Mouse (Mus musculus) liver, adult 2 months (tissue): Measurements from ENCODE around the gene Arhgef17. TPM values are rescaled to one million over a fixed set of nuclear protein-coding genes. Genes with fewer than 3 reads are reported as not detected.
"Not testable (repeated sequence)": the region's sequence is repeated elsewhere in the genome, so short reads cannot be mapped to it uniquely, and the experiment has no call there.

ENCODE experiments used
- DNase-seq: peaks from one replicate; pipeline ENCODE4 v3.0.0-alpha.2; 2011; ENCODE audit warnings: low read depth, low spot score; ENCODE audit errors: extremely low read depth
- H3K27ac ChIP-seq: fragments of 200-500 bp; replicated peaks from 2 replicates; pipeline ENCODE4 v1.5.1; 2012; ENCODE audit warnings: low read depth, mild to moderate bottlenecking, control low read depth, inconsistent platforms, low read length; ENCODE audit not compliant: insufficient read depth
- H3K27me3 ChIP-seq: fragments of 200-500 bp; 2 replicates; pipeline ENCODE4 v1.6.1; 2012; ENCODE audit warnings: mild to moderate bottlenecking, moderate library complexity, low read length, inconsistent platforms; ENCODE audit not compliant: control insufficient read depth, insufficient read depth
- H3K36me3 ChIP-seq: fragments of 200-500 bp; 2 replicates; pipeline ENCODE4 v1.6.1; 2012; ENCODE audit warnings: low read length, inconsistent platforms; ENCODE audit not compliant: control insufficient read depth, insufficient read depth
- H3K4me1 ChIP-seq: fragments of 200-500 bp; 2 replicates; pipeline ENCODE4 v1.6.1; 2011; ENCODE audit warnings: low read length; ENCODE audit not compliant: control insufficient read depth, insufficient read depth
- H3K4me3 ChIP-seq: fragments of 200-500 bp; 2 replicates; pipeline ENCODE4 v1.5.1; 2011; ENCODE audit warnings: low read depth, mild to moderate bottlenecking, control low read depth, low read length, moderate library complexity; ENCODE audit not compliant: insufficient read depth
- H3K79me2 ChIP-seq: fragments of 200-500 bp; 2 replicates; pipeline ENCODE4 v1.6.1; 2012; ENCODE audit warnings: inconsistent platforms, mild to moderate bottlenecking, low read length, moderate library complexity; ENCODE audit not compliant: control insufficient read depth, insufficient read depth
- H3K9ac ChIP-seq: fragments of 200-500 bp; 2 replicates; pipeline ENCODE4 v1.6.1; 2012; ENCODE audit warnings: low read depth, mild to moderate bottlenecking, control low read depth, inconsistent platforms, low read length
- CTCF ChIP-seq: fragments of 200-500 bp; IDR thresholded peaks from 2 replicates; pipeline ENCODE4 v1.5.1; 2011; ENCODE audit warnings: low read depth, low read length, control low read depth
- POLR2A ChIP-seq: fragments of 200-500 bp; IDR thresholded peaks from 2 replicates; pipeline ENCODE4 v1.6.1; 2011; ENCODE audit warnings: low read length, control low read depth; ENCODE audit not compliant: insufficient read depth; ENCODE audit errors: extremely low read depth
- WGBS: fragments of 180-500 bp; shearing (Covaris S2); methylation state at CpG from one replicate; pipeline ENCODE4 v1.1.7; 2018; 5-methylcytosine and 5-hydroxymethylcytosine counted together
- polyA plus RNA-seq: library from polyadenylated mRNA; depleted of rRNA; stranded (reverse); fragments of >200 nt; gene quantifications from 2 replicates; pipeline ENCODE4 v1.2.3, GENCODE M21; 2012
- total RNA-seq: library from RNA; depleted of rRNA; stranded (reverse); fragments of >200 nt; gene quantifications from 2 replicates; pipeline ENCODE4 v1.2.3, GENCODE M21; 2014

Arhgef17 gene
- total and polyA plus RNA-seq, 2 experiments = 1.2 to 1.8 TPM

GRCm38 (mm10) chr7:100851481-100852356 lies 80.2 kb downstream of the Arhgef17 start:
- H3K27ac ChIP-seq = no peak overlapping the region
- no peak for TF ChIP-seq CTCF
- TF ChIP-seq POLR2A = no peak
- no peaks in the 10 kb centered on the region for H3K36me3 ChIP-seq
- H3K79me2 ChIP-seq = no peaks in the 10 kb centered on the region
- WGBS = 68% methylated on average over 9 of the region's 9 CpGs
- H3K27me3 ChIP-seq = no peaks in the 10 kb centered on the region
- no peak overlapping the region for H3K9ac ChIP-seq
- no peak for DNase-seq
- H3K4me1 ChIP-seq = no peaks in the 10 kb centered on the region; the same call in 1 of the 2 replicates
- H3K4me3 ChIP-seq = no peak overlapping the region

- no peak overlapping the region for H3K27ac ChIP-seq
- WGBS = 97% methylated on average over 2 of the region's 2 CpGs
- TF ChIP-seq CTCF = no peak
- no peak for TF ChIP-seq POLR2A
Measured at GRCm38 (mm10) chr7:100849508-100849907, 82.4 kb downstream of the Arhgef17 start.

GRCm38 (mm10) chr7:100848744-100849143 lies 83.2 kb downstream of the Arhgef17 start:
- H3K4me1 ChIP-seq = no peaks in the 10 kb centered on the region; the same call in 1 of the 2 replicates
- no peak overlapping the region for H3K9ac ChIP-seq
- WGBS = 38% methylated on average over 6 of the region's 6 CpGs
- H3K36me3 ChIP-seq = no peaks in the 10 kb centered on the region
- no peaks in the 10 kb centered on the region for H3K79me2 ChIP-seq
- TF ChIP-seq CTCF = peak; percentile 90
- no peak for TF ChIP-seq POLR2A
- no peak overlapping the region for H3K4me3 ChIP-seq
- DNase-seq = peak; percentile 46
- no peaks in the 10 kb centered on the region for H3K27me3 ChIP-seq
- no peak overlapping the region for H3K27ac ChIP-seq

More at GRCm38 (mm10) chr7:100849508-100849907, 82.4 kb downstream of the Arhgef17 start:
- H3K27me3 ChIP-seq = no peaks in the 10 kb centered on the region
- no peaks in the 10 kb centered on the region; the same call in 1 of the 2 replicates for H3K4me1 ChIP-seq
- no peak for DNase-seq
- H3K79me2 ChIP-seq = no peaks in the 10 kb centered on the region
- H3K4me3 ChIP-seq = no peak overlapping the region
- H3K36me3 ChIP-seq = no peaks in the 10 kb centered on the region
- no peak overlapping the region for H3K9ac ChIP-seq

GRCm38 (mm10) chr7:100847131-100847530 lies 84.8 kb downstream of the Arhgef17 start:
- Histone ChIP-seq H3K9ac (no peak overlapping the region), H3K4me1 (no peaks in the 10 kb centered on the region), H3K27me3 (no peaks in the 10 kb centered on the region), H3K79me2 (no peaks in the 10 kb centered on the region), H3K4me3 (no peak overlapping the region), H3K36me3 (no peaks in the 10 kb centered on the region), H3K27ac (no peak overlapping the region)
- 92% methylated on average over 6 of the region's 6 CpGs for WGBS
- DNase-seq = no peak
- TF ChIP-seq CTCF (no peak), POLR2A (no peak)

GRCm38 (mm10) chr7:100846033-100846432 lies 85.9 kb downstream of the Arhgef17 start:
- not testable (repeated sequence) for H3K4me3 ChIP-seq, H3K9ac ChIP-seq, H3K79me2 ChIP-seq, H3K36me3 ChIP-seq, H3K27ac ChIP-seq, DNase-seq, H3K27me3 ChIP-seq, H3K4me1 ChIP-seq
- WGBS = 91% methylated on average over 7 of the region's 7 CpGs

GRCm38 (mm10) chr7:100845412-100845811 lies 86.5 kb downstream of the Arhgef17 start:
- Histone ChIP-seq H3K4me3 (no peak overlapping the region), H3K79me2 (no peaks in the 10 kb centered on the region), H3K4me1 (no peaks in the 10 kb centered on the region), H3K27me3 (no peaks in the 10 kb centered on the region), H3K27ac (no peak overlapping the region), H3K9ac (no peak overlapping the region), H3K36me3 (no peaks in the 10 kb centered on the region)
- DNase-seq = peak; percentile 49
- TF ChIP-seq POLR2A (no peak), CTCF (no peak)
- WGBS = 50% methylated on average over 1 of the region's 1 CpGs
